Mouse (Mus musculus) testis, adult 2 months (tissue): ENCODE measurements around the gene Slc25a35.

Source experiments
- CTCF ChIP-seq: fragments of 200-500 bp; IDR thresholded peaks from 2 replicates; pipeline ENCODE4 v1.5.1; 2012; ENCODE audit warnings: low read depth, mild to moderate bottlenecking, inconsistent platforms, low read length, moderate library complexity; ENCODE audit not compliant: control insufficient read depth, insufficient read depth, insufficient replicate concordance
- POLR2A ChIP-seq: fragments of 200-500 bp; IDR thresholded peaks from 2 replicates; pipeline ENCODE4 v1.6.1; 2012; ENCODE audit warnings: low read depth, mild to moderate bottlenecking, inconsistent platforms, low read length, moderate library complexity; ENCODE audit not compliant: control insufficient read depth

- no peak for TF ChIP-seq CTCF
- TF ChIP-seq POLR2A = no peak
Observed at GRCm38 (mm10) chr11:68965845-68966244, 2.1 kb upstream of the Slc25a35 start.
